Mouse (Mus musculus): ENCODE results near the gene Ptbp1.

Gene Ptbp1

DNA sequence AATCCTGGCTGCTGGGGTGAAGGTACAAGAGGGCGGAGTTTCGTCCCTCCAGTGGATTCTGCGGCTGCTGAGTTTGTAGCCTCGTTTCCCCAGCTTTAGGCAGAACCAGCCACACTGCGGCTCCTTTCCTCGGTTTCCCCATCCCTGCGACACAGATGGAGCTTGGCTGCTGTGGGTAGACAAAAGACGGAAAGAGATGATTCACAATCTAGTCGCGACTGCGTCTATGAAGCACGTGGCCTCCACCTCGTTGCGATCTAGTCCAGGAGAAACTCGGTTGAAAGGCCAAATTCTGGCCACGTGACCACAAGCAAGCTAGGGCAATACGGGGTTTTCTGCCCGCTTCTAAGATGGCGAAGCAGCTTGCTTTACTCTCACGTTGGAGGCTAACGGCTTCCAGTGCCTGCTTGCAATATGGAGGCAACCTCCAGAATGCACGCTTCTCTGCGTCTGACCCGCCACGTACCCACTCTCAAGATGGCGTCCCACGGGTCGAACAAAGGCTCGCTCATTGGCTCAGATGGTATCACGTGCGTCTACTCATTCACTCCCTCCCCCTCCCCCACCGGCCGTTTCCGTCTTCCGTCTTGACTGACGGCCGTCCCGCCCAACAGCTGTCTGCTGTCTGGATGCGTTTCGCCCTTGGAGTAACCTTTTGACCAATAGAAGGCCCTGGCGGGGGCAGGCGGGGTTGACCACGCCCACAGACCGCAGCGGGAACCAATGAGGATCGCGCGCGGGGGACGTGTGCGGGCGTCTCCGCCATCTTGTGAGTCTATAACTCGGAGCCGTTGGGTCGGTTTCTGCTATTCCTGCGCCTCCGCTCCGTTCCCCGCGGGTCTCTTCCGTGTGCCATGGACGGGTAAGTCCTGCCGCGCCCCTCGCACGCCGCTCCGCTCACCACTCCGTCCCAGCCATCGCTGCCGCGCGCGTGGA, at the start of gene Ptbp1:
TSS of gene Ptbp1 (plus strand) at position 568 of the 936 bp plus-strand sequence.
- DNase-seq (ENCODE audit: low spot score in 2 of 2), result peak; percentile 94 to 98

- no peak for DNase-seq (ENCODE audit: low spot score in 2 of 2)
These were observed 48.6 kb upstream of the Ptbp1 start for GRCm38 (mm10) chr10:79805636-79806035.

DNA sequence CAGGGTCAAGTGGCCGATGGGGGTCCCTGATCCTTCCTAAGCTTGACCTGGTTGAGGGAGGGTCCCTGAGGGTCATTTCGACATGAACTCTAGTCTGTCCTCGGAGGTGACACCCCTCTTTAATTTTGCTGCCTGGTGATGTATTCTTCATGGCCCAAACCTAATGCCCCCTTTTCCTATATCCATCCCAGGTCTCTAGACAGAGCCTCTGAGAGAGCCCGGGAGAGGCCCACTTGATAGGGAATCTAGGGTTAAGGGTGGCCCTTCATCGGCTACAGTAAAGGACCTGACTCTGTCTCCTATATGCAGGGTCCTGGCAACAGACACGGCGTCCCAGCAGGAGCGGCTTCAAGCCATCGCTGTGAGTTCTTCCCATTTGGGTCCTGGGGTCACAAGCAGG, 47.9 kb upstream of the Ptbp1 start:
- DNase-seq (ENCODE audit: low spot score in 2 of 2), result no peak

- DNase-seq (ENCODE audit: low spot score in 2 of 2), result no peak
These were observed 47.3 kb upstream of the Ptbp1 start for GRCm38 (mm10) chr10:79806972-79807371.

- DNase-seq (ENCODE audit: low spot score in 2 of 2), result no peak
These were observed 46.4 kb upstream of the Ptbp1 start for GRCm38 (mm10) chr10:79807826-79808225.

GRCm38 (mm10) chr10:79808728-79809127, 45.5 kb upstream of the Ptbp1 start:
- DNase-seq (ENCODE audit: low spot score in 2 of 2), result no peak

GRCm38 (mm10) chr10:79811736-79812637, 42.2 kb upstream of the Ptbp1 start:
- DNase-seq (ENCODE audit: low spot score in 2 of 2), result peak; percentile 71 to 84

DNA sequence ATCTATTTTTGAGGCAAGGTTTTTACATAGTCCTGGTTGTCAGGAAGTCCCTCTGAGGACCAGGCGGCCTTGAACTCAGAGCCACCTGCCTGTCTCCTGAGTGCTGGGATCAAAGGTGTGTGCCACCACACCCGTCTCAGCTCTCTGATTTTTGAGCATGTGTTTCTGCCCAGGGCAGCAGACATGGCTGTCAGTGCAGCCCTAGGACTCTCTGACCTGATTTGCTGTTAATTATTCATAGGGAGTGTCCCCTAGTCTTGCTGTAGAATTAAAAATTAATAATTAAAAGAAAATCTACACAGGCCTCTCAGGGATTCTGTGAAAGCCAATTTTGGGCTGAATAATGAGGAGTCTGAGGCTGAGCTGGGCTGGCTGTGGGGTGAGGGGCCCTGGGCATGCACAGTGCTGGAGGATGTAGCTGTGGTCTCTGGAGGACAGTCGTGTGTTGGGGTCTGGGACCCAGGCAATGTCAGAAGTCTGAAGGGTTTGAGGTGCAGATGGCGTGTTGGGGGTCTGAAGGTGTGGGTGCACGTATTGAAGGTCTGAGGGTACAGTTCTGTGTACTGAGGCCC, 39.9 kb upstream of the Ptbp1 start:
- no peak for DNase-seq (ENCODE audit: low spot score in 2 of 2)

GRCm38 (mm10) chr10:79815671-79816494, 38.3 kb upstream of the Ptbp1 start:
- DNase-seq (ENCODE audit: low spot score in 2 of 2), result no peak

- no peak for DNase-seq (ENCODE audit: low spot score in 2 of 2)
These were observed 37.1 kb upstream of the Ptbp1 start for GRCm38 (mm10) chr10:79817111-79817510.

DNA sequence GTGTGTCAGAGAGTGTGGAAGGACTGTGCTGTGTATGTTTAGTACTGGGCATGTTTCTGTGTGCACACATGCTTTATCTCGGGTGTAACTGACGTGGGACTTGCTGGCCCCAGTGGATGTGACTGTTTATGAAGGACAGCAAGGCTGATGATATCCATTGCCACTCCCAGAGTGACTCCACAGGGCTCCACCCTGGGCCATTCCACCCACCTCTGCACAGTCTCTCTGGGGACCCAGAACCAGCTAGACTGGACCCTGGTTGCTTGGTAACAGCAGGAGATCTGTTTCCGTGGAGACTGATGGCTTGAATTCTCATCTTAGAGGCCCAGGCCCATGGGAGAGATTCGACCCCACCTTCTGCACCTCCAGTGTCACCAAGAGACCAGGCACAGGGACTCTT, 36.0 kb upstream of the Ptbp1 start:
- no peak for DNase-seq (ENCODE audit: low spot score in 2 of 2)

GRCm38 (mm10) chr10:79819606-79820005, 34.6 kb upstream of the Ptbp1 start:
- DNase-seq (ENCODE audit: low spot score in 2 of 2), result no peak

DNA sequence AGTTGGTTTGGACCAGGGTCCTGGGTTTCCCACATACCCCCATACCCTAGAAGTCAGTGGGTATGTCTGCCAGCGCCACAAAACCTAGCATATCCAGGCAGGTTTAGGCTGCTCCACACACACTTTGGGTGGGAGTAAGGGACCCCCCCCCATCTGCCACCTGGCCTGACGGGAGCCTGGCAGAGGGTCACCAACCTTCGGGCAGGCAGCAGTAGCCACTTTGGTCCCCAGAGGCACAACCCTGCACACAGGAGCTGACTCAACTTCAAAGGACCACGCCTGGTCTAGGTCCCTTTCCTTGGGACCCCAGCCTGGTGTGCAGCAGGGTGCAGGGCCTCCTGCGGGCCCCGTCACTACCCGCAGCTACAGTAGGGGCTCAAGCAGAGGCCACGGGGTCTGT, 34.0 kb upstream of the Ptbp1 start:
- no peak for DNase-seq (ENCODE audit: low spot score in 2 of 2)

- DNase-seq (ENCODE audit: low spot score in 2 of 2), result no peak
These were observed 33.4 kb upstream of the Ptbp1 start, which contains the start of gene Misp for GRCm38 (mm10) chr10:79820782-79821181. Gene Misp, plus strand, starts transcription at chr10:79820989.

GRCm38 (mm10) chr10:79821731-79822130, 32.5 kb upstream of the Ptbp1 start:
- DNase-seq (ENCODE audit: low spot score in 2 of 2), result no peak

- no peak for DNase-seq (ENCODE audit: low spot score in 2 of 2)
These were observed 31.9 kb upstream of the Ptbp1 start for GRCm38 (mm10) chr10:79822372-79822771.

DNA sequence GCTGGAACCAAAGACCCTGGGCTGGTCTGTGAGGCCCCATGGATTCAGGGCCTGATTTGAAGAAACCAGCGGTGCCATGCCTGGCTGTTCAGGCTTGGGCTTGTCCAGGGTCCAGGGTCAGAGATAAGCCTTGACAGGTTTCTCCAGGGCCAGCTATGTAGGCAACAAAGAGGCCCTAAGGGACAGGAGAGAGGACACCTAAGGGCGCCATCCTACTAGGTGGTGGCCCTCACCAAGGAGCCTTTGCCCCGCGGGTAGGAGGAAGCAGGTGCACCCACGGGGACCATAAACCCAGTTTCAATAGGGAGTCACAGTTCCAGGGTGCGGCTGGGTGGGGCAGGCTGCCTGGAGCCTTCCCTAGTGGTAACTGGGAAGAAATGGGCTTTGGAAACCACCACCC, 31.2 kb upstream of the Ptbp1 start:
- DNase-seq (ENCODE audit: low spot score in 2 of 2), result peak in 1 of 2 experiments; percentile 13

DNA sequence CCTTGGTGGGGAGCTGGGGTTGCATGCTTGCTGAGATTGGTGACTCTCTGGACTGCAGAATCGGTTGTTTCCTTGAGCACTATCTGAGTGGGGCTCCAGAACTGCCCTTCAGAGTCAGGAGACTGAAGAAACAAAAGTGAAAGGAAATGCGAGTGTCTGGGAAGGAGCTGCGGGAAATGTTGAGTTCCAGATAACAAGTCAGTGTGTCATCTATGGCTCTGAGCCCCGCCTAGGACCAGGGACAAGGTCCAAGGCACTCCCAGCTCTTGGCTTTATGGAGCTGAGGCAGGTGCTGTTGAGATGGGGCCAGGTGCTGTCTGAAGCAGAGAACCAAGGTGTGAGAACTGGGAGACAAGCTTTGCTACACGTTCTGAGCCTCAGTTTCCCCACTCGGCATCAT, 29.8 kb upstream of the Ptbp1 start:
- no peak for DNase-seq (ENCODE audit: low spot score in 2 of 2)

- DNase-seq (ENCODE audit: low spot score in 2 of 2), result no peak
These were observed 22.6 kb upstream of the Ptbp1 start for GRCm38 (mm10) chr10:79831583-79831982.

- DNase-seq (ENCODE audit: low spot score in 2 of 2), result no peak
These were observed 22.0 kb upstream of the Ptbp1 start for GRCm38 (mm10) chr10:79832026-79832785.
